Mouse (Mus musculus): ENCODE results near the gene Ap4e1. TPM values are rescaled to one million over a fixed set of nuclear protein-coding genes. Genes with fewer than 3 reads are reported as not detected.

The Ap4e1 gene
- polyA plus RNA-seq, 1 experiment from 2014 or later, result 6.9 TPM

- 71% methylated on average over 8 of the region's 8 CpGs for WGBS
- ATAC-seq, result no peak
- H3K27ac ChIP-seq (ENCODE audit: low read length), result no peak overlapping the region
Measured at GRCm38 (mm10) chr2:127000406-127001324, 7.9 kb upstream of the Ap4e1 start.

GRCm38 (mm10) chr2:127004046-127004445 lies 4.5 kb upstream of the Ap4e1 start:
- WGBS, result 86% methylated on average over 7 of the region's 7 CpGs
- no peak overlapping the region for H3K4me2 ChIP-seq (ENCODE audit: low read depth, low read length)
- H3K27me3 ChIP-seq (replicated peaks; ENCODE audit: control insufficient read depth, insufficient read depth, low read length), result no peaks in the 10 kb centered on the region
- no peak overlapping the region for H3K9ac ChIP-seq (ENCODE audit: low read depth, low read length)
- no peaks in the 10 kb centered on the region for H3K4me1 ChIP-seq (ENCODE audit: control insufficient read depth, insufficient read depth, low read length)
- H3K9me3 ChIP-seq (ENCODE audit: control insufficient read depth, low read length), result no peaks in the 10 kb centered on the region
- no peak overlapping the region for H3K27ac ChIP-seq (ENCODE audit: low read length)
- H3K36me3 ChIP-seq (ENCODE audit: control insufficient read depth, insufficient read depth, low read length), result no peaks in the 10 kb centered on the region
- H3K4me3 ChIP-seq (ENCODE audit: low read length), result no peak overlapping the region
- no peak for ATAC-seq

More at GRCm38 (mm10) chr2:127000406-127001324, 7.9 kb upstream of the Ap4e1 start:
- Histone ChIP-seq H3K27me3 (replicated peaks; ENCODE audit: control insufficient read depth, insufficient read depth, low read length) (no peaks in the 10 kb centered on the region), H3K4me3 (ENCODE audit: low read length) (no peak overlapping the region), H3K9ac (ENCODE audit: low read depth, low read length) (no peak overlapping the region), H3K9me3 (ENCODE audit: control insufficient read depth, low read length) (no peaks in the 10 kb centered on the region), H3K4me1 (ENCODE audit: control insufficient read depth, insufficient read depth, low read length) (no peaks in the 10 kb centered on the region), H3K36me3 (ENCODE audit: control insufficient read depth, insufficient read depth, low read length) (no peaks in the 10 kb centered on the region), H3K4me2 (ENCODE audit: low read depth, low read length) (no peak overlapping the region)

GRCm38 (mm10) chr2:127006634-127007370 lies 1.7 kb upstream of the Ap4e1 start:
- Histone ChIP-seq H3K36me3 (ENCODE audit: control insufficient read depth, insufficient read depth, low read length) (no peaks in the 10 kb centered on the region), H3K27me3 (replicated peaks; ENCODE audit: control insufficient read depth, insufficient read depth, low read length) (no peaks in the 10 kb centered on the region), H3K4me1 (ENCODE audit: control insufficient read depth, insufficient read depth, low read length) (peaks cover 3% of the 10 kb centered on the region), H3K4me2 (ENCODE audit: low read depth, low read length) (peak overlapping the region; percentile 22), H3K27ac (ENCODE audit: low read length) (no peak overlapping the region), H3K9me3 (ENCODE audit: control insufficient read depth, low read length) (no peaks in the 10 kb centered on the region), H3K9ac (ENCODE audit: low read depth, low read length) (peak overlapping the region; percentile 48; the same call in 1 of the 2 replicates), H3K4me3 (ENCODE audit: low read length) (peak overlapping the region; percentile 41)
- 44% methylated on average over 12 of the region's 12 CpGs for WGBS
- ATAC-seq, result no peak

GRCm38 (mm10) chr2:127007509-127007908 lies 1.0 kb upstream of the Ap4e1 start:
- Histone ChIP-seq H3K4me2 (ENCODE audit: low read depth, low read length) (no peak overlapping the region), H3K27me3 (replicated peaks; ENCODE audit: control insufficient read depth, insufficient read depth, low read length) (no peaks in the 10 kb centered on the region), H3K4me3 (ENCODE audit: low read length) (no peak overlapping the region), H3K4me1 (ENCODE audit: control insufficient read depth, insufficient read depth, low read length) (peaks cover 3% of the 10 kb centered on the region), H3K9me3 (ENCODE audit: control insufficient read depth, low read length) (no peaks in the 10 kb centered on the region), H3K9ac (ENCODE audit: low read depth, low read length) (no peak overlapping the region), H3K27ac (ENCODE audit: low read length) (no peak overlapping the region), H3K36me3 (ENCODE audit: control insufficient read depth, insufficient read depth, low read length) (0 out of 2 replicates have a peak, but pooled peaks cover 3% of the 10 kb centered on the region)
- WGBS, result 75% methylated on average over 5 of the region's 5 CpGs
- no peak for ATAC-seq

- 96% methylated on average over 9 of the region's 9 CpGs for WGBS
- no peak overlapping the region for H3K4me2 ChIP-seq (ENCODE audit: low read depth, low read length)
- H3K27ac ChIP-seq (ENCODE audit: low read length), result no peak overlapping the region
- no peaks in the 10 kb centered on the region for H3K9me3 ChIP-seq (ENCODE audit: control insufficient read depth, low read length)
- H3K27me3 ChIP-seq (replicated peaks; ENCODE audit: control insufficient read depth, insufficient read depth, low read length), result no peaks in the 10 kb centered on the region
- no peak overlapping the region for H3K4me3 ChIP-seq (ENCODE audit: low read length)
- H3K36me3 ChIP-seq (ENCODE audit: control insufficient read depth, insufficient read depth, low read length), result no peaks in the 10 kb centered on the region; the same call in 1 of the 2 replicates
- H3K9ac ChIP-seq (ENCODE audit: low read depth, low read length), result no peak overlapping the region
- ATAC-seq, result no peak
- no peaks in the 10 kb centered on the region for H3K4me1 ChIP-seq (ENCODE audit: control insufficient read depth, insufficient read depth, low read length)
Measured at GRCm38 (mm10) chr2:127035006-127035605, 26.6 kb downstream of the Ap4e1 start.

- Histone ChIP-seq H3K9me3 (ENCODE audit: control insufficient read depth, low read length) (no peaks in the 10 kb centered on the region), H3K36me3 (ENCODE audit: control insufficient read depth, insufficient read depth, low read length) (no peaks in the 10 kb centered on the region; the same call in 1 of the 2 replicates), H3K27ac (ENCODE audit: low read length) (no peak overlapping the region), H3K4me3 (ENCODE audit: low read length) (no peak overlapping the region), H3K27me3 (replicated peaks; ENCODE audit: control insufficient read depth, insufficient read depth, low read length) (no peaks in the 10 kb centered on the region), H3K4me2 (ENCODE audit: low read depth, low read length) (no peak overlapping the region), H3K9ac (ENCODE audit: low read depth, low read length) (no peak overlapping the region), H3K4me1 (ENCODE audit: control insufficient read depth, insufficient read depth, low read length) (no peaks in the 10 kb centered on the region)
- ATAC-seq, result no peak
- 92% methylated on average over 4 of the region's 4 CpGs for WGBS
Measured at GRCm38 (mm10) chr2:127037299-127037698, 28.8 kb downstream of the Ap4e1 start.

GRCm38 (mm10) chr2:127061471-127061870 lies 53.0 kb downstream of the Ap4e1 start:
- Histone ChIP-seq H3K36me3 (ENCODE audit: control insufficient read depth, insufficient read depth, low read length) (peaks cover 9% of the 10 kb centered on the region), H3K9ac (ENCODE audit: low read depth, low read length) (no peak overlapping the region), H3K4me1 (ENCODE audit: control insufficient read depth, insufficient read depth, low read length) (no peaks in the 10 kb centered on the region), H3K27me3 (replicated peaks; ENCODE audit: control insufficient read depth, insufficient read depth, low read length) (no peaks in the 10 kb centered on the region), H3K9me3 (ENCODE audit: control insufficient read depth, low read length) (no peaks in the 10 kb centered on the region), H3K4me3 (ENCODE audit: low read length) (no peak overlapping the region), H3K4me2 (ENCODE audit: low read depth, low read length) (no peak overlapping the region), H3K27ac (ENCODE audit: low read length) (no peak overlapping the region)
- no peak for ATAC-seq
- 94% methylated on average over 9 of the region's 9 CpGs for WGBS

GRCm38 (mm10) chr2:127068806-127069205 lies 60.3 kb downstream of the Ap4e1 start:
- H3K4me1 ChIP-seq (ENCODE audit: control insufficient read depth, insufficient read depth, low read length), result peaks cover 4% of the 10 kb centered on the region
- WGBS, result 77% methylated on average over 7 of the region's 7 CpGs
- ATAC-seq, result no peak
- H3K4me3 ChIP-seq (ENCODE audit: low read length), result no peak overlapping the region
- no peak overlapping the region for H3K4me2 ChIP-seq (ENCODE audit: low read depth, low read length)
- no peak overlapping the region for H3K9ac ChIP-seq (ENCODE audit: low read depth, low read length)
- no peaks in the 10 kb centered on the region for H3K36me3 ChIP-seq (ENCODE audit: control insufficient read depth, insufficient read depth, low read length)
- no peak overlapping the region for H3K27ac ChIP-seq (ENCODE audit: low read length)
- H3K9me3 ChIP-seq (ENCODE audit: control insufficient read depth, low read length), result no peaks in the 10 kb centered on the region
- H3K27me3 ChIP-seq (replicated peaks; ENCODE audit: control insufficient read depth, insufficient read depth, low read length), result no peaks in the 10 kb centered on the region

Measured in intestine, embryonic 16.5 days (tissue).